Mouse (Mus musculus): Measurements from ENCODE around the gene Pola1. TPM values are rescaled to one million over a fixed set of nuclear protein-coding genes. Genes with fewer than 3 reads are reported as not detected.

Gene Pola1
- 19.2 and 21.2 TPM in 2 replicates for polyA plus RNA-seq (2014; fragmentation: Nextera tagmentation; extraction: Ambion mirVana)

GRCm38 (mm10) chrX:93631657-93632449 lies at the start of gene Pola1:
TSS of gene Pola1 (minus strand) at chrX:93632155.
- Histone ChIP-seq H3K27ac (ENCODE audit: low read depth, low read length) (no peak within 1 kb of the TSS), H3K4me2 (ENCODE audit: low read depth) (peak within 1 kb of the TSS; percentile 48), H3K36me3 (ENCODE audit: control insufficient read depth, insufficient read depth, low read length) (no peaks in the 10 kb centered on the region), H3K4me3 (ENCODE audit: low read depth, low read length) (peak within 1 kb of the TSS; percentile 48), H3K9ac (ENCODE audit: low read length) (peak within 1 kb of the TSS; percentile 55), H3K9me3 (ENCODE audit: control insufficient read depth, low read length) (no peaks in the 10 kb centered on the region), H3K4me1 (ENCODE audit: control insufficient read depth, insufficient read depth, low read length) (no peaks in the 10 kb centered on the region), H3K27me3 (ENCODE audit: control insufficient read depth, insufficient read depth, low read length) (no peaks in the 10 kb centered on the region)
- DNase-seq (ENCODE audit: low spot score), result peak; percentile 89
- ATAC-seq (ENCODE audit: insufficient read depth, low FRiP score, low TSS enrichment), result peak; percentile 98
- WGBS, result 19% methylated on average over 53 of the region's 53 CpGs

GRCm38 (mm10) chrX:93676228-93676627 lies 44.3 kb upstream of the Pola1 start:
- ATAC-seq (ENCODE audit: insufficient read depth, low FRiP score, low TSS enrichment) (no peak), DNase-seq (ENCODE audit: low spot score) (no peak)
- Histone ChIP-seq H3K4me3 (ENCODE audit: low read depth, low read length) (peak overlapping the region; percentile 38; the same call in 1 of the 2 replicates), H3K36me3 (ENCODE audit: control insufficient read depth, insufficient read depth, low read length) (no peaks in the 10 kb centered on the region), H3K9ac (ENCODE audit: low read length) (no peak overlapping the region), H3K9me3 (ENCODE audit: control insufficient read depth, low read length) (no peaks in the 10 kb centered on the region), H3K4me1 (ENCODE audit: control insufficient read depth, insufficient read depth, low read length) (no peaks in the 10 kb centered on the region), H3K27ac (ENCODE audit: low read depth, low read length) (no peak overlapping the region), H3K27me3 (ENCODE audit: control insufficient read depth, insufficient read depth, low read length) (no peaks in the 10 kb centered on the region), H3K4me2 (ENCODE audit: low read depth) (peak overlapping the region; percentile 41)
- 65% methylated on average over 2 of the region's 2 CpGs for WGBS

GRCm38 (mm10) chrX:93674836-93675795 lies 43.2 kb upstream of the Pola1 start:
- WGBS, result 16% methylated on average over 19 of the region's 19 CpGs
- DNase-seq (ENCODE audit: low spot score) (peak; percentile 53), ATAC-seq (ENCODE audit: insufficient read depth, low FRiP score, low TSS enrichment) (peak; percentile 96)
- H3K27ac ChIP-seq (ENCODE audit: low read depth, low read length), result peak overlapping the region; percentile 65; the same call in 1 of the 2 replicates
- no peaks in the 10 kb centered on the region for H3K36me3 ChIP-seq (ENCODE audit: control insufficient read depth, insufficient read depth, low read length)
- no peaks in the 10 kb centered on the region for H3K27me3 ChIP-seq (ENCODE audit: control insufficient read depth, insufficient read depth, low read length)
- no peaks in the 10 kb centered on the region for H3K9me3 ChIP-seq (ENCODE audit: control insufficient read depth, low read length)
- peak overlapping the region; percentile 41 for H3K4me2 ChIP-seq (ENCODE audit: low read depth)
- H3K4me3 ChIP-seq (ENCODE audit: low read depth, low read length), result peak overlapping the region; percentile 38
- H3K9ac ChIP-seq (ENCODE audit: low read length), result peak overlapping the region; percentile 44
- H3K4me1 ChIP-seq (ENCODE audit: control insufficient read depth, insufficient read depth, low read length), result no peaks in the 10 kb centered on the region

GRCm38 (mm10) chrX:93674432-93674831 lies 42.5 kb upstream of the Pola1 start:
- Histone ChIP-seq H3K9me3 (ENCODE audit: control insufficient read depth, low read length) (no peaks in the 10 kb centered on the region), H3K4me2 (ENCODE audit: low read depth) (peak overlapping the region; percentile 41; the same call in 1 of the 2 replicates), H3K9ac (ENCODE audit: low read length) (no peak overlapping the region; the same call in 1 of the 2 replicates), H3K27me3 (ENCODE audit: control insufficient read depth, insufficient read depth, low read length) (no peaks in the 10 kb centered on the region), H3K27ac (ENCODE audit: low read depth, low read length) (no peak overlapping the region), H3K36me3 (ENCODE audit: control insufficient read depth, insufficient read depth, low read length) (no peaks in the 10 kb centered on the region), H3K4me3 (ENCODE audit: low read depth, low read length) (no peak overlapping the region), H3K4me1 (ENCODE audit: control insufficient read depth, insufficient read depth, low read length) (no peaks in the 10 kb centered on the region)
- no peak for DNase-seq (ENCODE audit: low spot score)
- ATAC-seq (ENCODE audit: insufficient read depth, low FRiP score, low TSS enrichment), result no peak
- 52% methylated on average over 3 of the region's 3 CpGs for WGBS

GRCm38 (mm10) chrX:93664787-93665186 lies 32.8 kb upstream of the Pola1 start:
- WGBS, result 76% methylated on average over 4 of the region's 4 CpGs
- Histone ChIP-seq H3K4me2 (ENCODE audit: low read depth) (no peak overlapping the region), H3K27ac (ENCODE audit: low read depth, low read length) (no peak overlapping the region), H3K36me3 (ENCODE audit: control insufficient read depth, insufficient read depth, low read length) (no peaks in the 10 kb centered on the region), H3K9me3 (ENCODE audit: control insufficient read depth, low read length) (no peaks in the 10 kb centered on the region), H3K4me3 (ENCODE audit: low read depth, low read length) (no peak overlapping the region), H3K9ac (ENCODE audit: low read length) (no peak overlapping the region), H3K4me1 (ENCODE audit: control insufficient read depth, insufficient read depth, low read length) (no peaks in the 10 kb centered on the region), H3K27me3 (ENCODE audit: control insufficient read depth, insufficient read depth, low read length) (no peaks in the 10 kb centered on the region)
- ATAC-seq (ENCODE audit: insufficient read depth, low FRiP score, low TSS enrichment), result no peak
- no peak for DNase-seq (ENCODE audit: low spot score)

GRCm38 (mm10) chrX:93663919-93664586 lies 32.1 kb upstream of the Pola1 start:
- no peak for ATAC-seq (ENCODE audit: insufficient read depth, low FRiP score, low TSS enrichment)
- Histone ChIP-seq H3K36me3 (ENCODE audit: control insufficient read depth, insufficient read depth, low read length) (no peaks in the 10 kb centered on the region), H3K9me3 (ENCODE audit: control insufficient read depth, low read length) (no peaks in the 10 kb centered on the region), H3K4me3 (ENCODE audit: low read depth, low read length) (no peak overlapping the region), H3K4me1 (ENCODE audit: control insufficient read depth, insufficient read depth, low read length) (no peaks in the 10 kb centered on the region), H3K27ac (ENCODE audit: low read depth, low read length) (no peak overlapping the region), H3K9ac (ENCODE audit: low read length) (no peak overlapping the region), H3K4me2 (ENCODE audit: low read depth) (no peak overlapping the region), H3K27me3 (ENCODE audit: control insufficient read depth, insufficient read depth, low read length) (no peaks in the 10 kb centered on the region)
- DNase-seq (ENCODE audit: low spot score), result no peak
- WGBS, result 88% methylated on average over 5 of the region's 5 CpGs

GRCm38 (mm10) chrX:93655153-93655552 lies 23.2 kb upstream of the Pola1 start:
- WGBS, result 88% methylated on average over 5 of the region's 5 CpGs

GRCm38 (mm10) chrX:93654218-93655002 lies 22.5 kb upstream of the Pola1 start, which contains the start of gene Pcyt1b:
TSS of gene Pcyt1b (plus strand) at chrX:93654863.
- Histone ChIP-seq H3K27ac (ENCODE audit: low read depth, low read length) (no peak within 1 kb of the TSS), H3K9ac (ENCODE audit: low read length) (no peak within 1 kb of the TSS), H3K36me3 (ENCODE audit: control insufficient read depth, insufficient read depth, low read length) (no peaks in the 10 kb centered on the region), H3K4me1 (ENCODE audit: control insufficient read depth, insufficient read depth, low read length) (no peaks in the 10 kb centered on the region), H3K27me3 (ENCODE audit: control insufficient read depth, insufficient read depth, low read length) (no peaks in the 10 kb centered on the region), H3K4me2 (ENCODE audit: low read depth) (no peak within 1 kb of the TSS), H3K9me3 (ENCODE audit: control insufficient read depth, low read length) (no peaks in the 10 kb centered on the region), H3K4me3 (ENCODE audit: low read depth, low read length) (no peak within 1 kb of the TSS)
- ATAC-seq (ENCODE audit: insufficient read depth, low FRiP score, low TSS enrichment) (no peak), DNase-seq (ENCODE audit: low spot score) (no peak)
- 31% methylated on average over 3 of the region's 3 CpGs for WGBS

More at GRCm38 (mm10) chrX:93655153-93655552, 23.2 kb upstream of the Pola1 start:
- Histone ChIP-seq H3K9me3 (ENCODE audit: control insufficient read depth, low read length) (no peaks in the 10 kb centered on the region), H3K4me1 (ENCODE audit: control insufficient read depth, insufficient read depth, low read length) (no peaks in the 10 kb centered on the region), H3K9ac (ENCODE audit: low read length) (no peak overlapping the region), H3K27ac (ENCODE audit: low read depth, low read length) (no peak overlapping the region), H3K36me3 (ENCODE audit: control insufficient read depth, insufficient read depth, low read length) (no peaks in the 10 kb centered on the region), H3K4me3 (ENCODE audit: low read depth, low read length) (no peak overlapping the region), H3K4me2 (ENCODE audit: low read depth) (no peak overlapping the region), H3K27me3 (ENCODE audit: control insufficient read depth, insufficient read depth, low read length) (no peaks in the 10 kb centered on the region)
- ATAC-seq (ENCODE audit: insufficient read depth, low FRiP score, low TSS enrichment) (no peak), DNase-seq (ENCODE audit: low spot score) (no peak)

All from neural tube, embryonic 11.5 days (tissue).